Mouse (Mus musculus) v-Abl transformed pro-B cells (cell line): ENCODE results near the gene Jph2.

Experiments
- in situ Hi-C, 2 experiments: fragments of 400-800 bp; cut with MboI; formaldehyde crosslinking; loops; one replicate each; pipeline ENCODE4 v1.15.1; 2025; ENCODE audit not compliant: unreplicated experiment in 2 of 2

Gene Jph2

DNA sequence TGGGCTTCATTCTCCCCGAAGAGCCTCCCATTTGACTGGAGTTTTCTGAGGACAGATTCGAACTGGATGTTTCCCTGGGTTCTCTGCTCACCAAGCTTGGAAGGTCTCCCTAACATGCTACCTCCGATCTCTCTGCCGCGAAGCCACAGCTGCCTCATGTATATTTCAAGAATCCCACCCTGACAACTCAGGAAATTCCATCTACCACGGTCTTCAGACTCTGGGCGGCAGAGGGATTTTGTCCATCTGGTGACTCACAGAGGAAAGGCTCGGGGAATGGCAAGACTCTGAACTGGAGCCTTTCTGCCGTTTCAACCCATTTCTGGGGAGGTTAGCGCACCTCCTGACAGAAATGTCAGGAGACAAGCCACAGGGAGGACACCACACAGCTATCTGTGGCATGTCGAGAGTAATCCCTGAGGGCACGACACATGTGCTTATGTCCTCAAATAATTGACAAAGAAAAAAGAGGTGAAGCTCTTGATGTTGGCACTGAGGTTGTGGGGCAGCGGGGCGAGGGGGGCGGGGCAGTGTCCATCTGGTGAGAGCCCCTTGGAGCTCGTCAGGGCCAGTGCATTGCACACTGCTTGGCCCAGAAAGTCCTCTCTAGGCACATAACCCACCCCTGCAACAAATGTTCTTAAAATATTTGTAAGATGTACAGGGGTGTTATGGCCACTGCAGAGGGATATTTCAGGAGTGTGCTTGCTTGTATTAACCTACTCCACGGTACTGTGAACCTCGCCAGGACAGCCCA is 32.8 kb downstream of the Jph2 start:
- in situ Hi-C loops, result no loop called here

DNA sequence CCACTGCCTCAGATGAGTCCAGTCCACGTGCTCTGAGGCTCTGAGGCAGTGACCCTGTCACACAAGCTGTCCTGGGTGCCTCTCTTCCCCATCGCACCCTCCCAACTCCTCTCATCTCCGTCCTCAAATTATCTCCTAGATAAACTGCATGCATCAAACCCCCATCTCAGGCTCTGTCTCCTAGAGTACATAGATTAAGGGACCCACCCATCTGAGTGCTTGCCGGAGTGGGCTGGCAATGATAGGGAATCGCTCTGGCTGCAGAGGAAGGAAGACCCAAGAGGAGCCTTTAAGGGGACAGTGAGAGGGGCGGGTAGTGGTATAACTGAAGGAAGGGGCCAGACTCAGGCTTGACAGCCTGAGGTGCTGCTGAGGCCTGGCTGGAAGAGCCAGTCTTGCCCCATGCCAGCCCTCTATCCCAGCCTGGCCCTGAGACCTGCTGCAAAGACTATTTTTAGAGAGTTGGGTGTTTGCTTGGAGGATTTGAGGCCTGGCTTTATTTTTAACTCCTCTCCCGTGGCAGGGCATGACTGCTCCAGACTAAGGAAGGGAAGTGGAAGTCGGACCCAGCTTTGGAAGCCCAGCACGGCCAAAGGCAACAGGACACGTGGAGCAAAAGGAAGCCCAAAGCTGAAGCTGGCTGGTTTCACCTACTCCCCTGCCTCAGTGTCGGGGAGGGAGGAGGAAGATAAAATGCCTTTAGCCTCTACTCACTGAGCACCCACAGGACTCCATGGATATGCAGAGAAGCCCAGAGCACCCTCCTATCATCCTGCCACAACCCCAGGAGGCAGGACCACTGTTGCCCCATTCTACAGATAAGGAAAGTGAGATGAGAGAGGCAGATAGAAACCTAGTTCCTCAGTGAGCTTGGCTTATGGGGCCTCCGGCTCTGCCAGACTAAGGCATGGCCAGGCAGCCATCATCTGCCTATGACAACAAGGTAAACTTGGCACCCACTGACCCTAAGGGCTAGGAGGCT is 34.6 kb downstream of the Jph2 start:
- in situ Hi-C loops, result no loop called here

DNA sequence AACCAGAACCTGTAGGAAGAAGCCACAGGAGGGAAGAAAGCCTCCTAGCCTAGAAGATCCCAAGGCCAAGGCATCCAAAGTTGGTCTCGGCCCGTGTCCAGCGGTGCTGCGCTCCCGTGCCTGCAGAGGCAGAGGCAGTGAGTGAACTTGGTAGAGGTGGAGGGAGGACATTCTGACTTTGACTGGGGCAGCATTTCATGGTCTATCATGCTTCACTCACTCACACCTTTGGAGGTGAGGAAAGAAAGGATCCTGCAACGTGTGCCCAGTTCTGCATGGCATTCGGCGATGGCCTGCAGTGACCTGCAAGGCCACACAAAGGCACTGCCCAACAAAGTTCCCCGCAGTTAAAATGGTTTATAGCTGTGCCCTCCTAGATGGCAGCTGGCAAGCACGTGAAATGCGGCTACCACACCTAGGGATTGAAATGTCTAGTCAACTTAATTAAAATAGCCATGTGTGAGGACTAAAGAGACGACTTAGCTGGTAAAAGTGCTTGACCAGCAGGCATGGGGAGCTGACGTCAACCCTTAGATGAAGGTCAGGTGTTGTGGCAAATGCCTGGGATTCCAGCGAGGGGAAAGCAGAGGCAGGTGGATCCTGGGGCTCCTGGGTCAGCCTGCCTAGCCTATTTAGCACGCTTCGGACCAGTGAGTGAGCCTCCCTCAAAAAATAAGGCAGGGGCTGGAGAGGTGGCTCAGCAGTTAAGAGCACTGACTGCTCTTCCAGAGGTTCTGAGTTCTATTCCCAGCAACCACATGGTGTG is 36.8 kb downstream of the Jph2 start:
- in situ Hi-C loops, result no loop called here

DNA sequence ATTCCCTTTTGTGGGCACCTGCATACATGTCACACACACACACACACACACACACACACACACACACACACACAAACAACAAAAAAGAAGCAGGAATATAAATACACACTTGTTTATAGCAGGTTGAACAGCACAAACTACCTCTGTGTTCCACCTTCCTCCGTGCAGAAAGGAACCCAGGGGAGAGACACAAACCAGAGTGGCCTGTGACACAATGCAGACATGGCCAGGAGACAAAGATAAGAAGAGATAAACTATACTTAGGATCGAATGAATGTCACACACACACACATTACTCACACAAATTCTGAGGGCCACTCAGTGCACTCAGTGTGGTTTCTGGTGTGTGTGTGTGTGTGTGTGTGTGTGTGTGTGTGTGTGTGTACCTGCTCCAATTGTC is 38.5 kb downstream of the Jph2 start:
- in situ Hi-C loops, result no loop called here

DNA sequence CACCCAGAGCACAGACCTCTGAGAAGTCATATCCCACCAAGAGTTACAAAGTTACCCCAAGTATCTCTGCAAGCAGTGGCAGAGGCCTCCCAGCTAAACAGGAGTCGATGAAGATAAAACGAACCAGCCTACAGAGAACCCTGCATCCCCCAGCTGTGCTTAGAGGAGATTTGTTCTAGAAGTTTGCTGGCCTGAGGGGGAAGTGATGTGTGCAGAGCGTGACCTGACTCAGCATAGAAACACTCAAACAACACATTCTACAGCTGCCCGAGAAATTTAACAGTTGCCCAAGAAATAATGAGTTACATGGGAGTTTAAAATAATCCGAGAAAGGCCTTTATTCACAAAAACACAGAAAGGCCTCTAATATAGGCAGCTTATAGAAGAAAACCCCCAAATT is 39.1 kb downstream of the Jph2 start:
- in situ Hi-C loops, result no loop called here

DNA sequence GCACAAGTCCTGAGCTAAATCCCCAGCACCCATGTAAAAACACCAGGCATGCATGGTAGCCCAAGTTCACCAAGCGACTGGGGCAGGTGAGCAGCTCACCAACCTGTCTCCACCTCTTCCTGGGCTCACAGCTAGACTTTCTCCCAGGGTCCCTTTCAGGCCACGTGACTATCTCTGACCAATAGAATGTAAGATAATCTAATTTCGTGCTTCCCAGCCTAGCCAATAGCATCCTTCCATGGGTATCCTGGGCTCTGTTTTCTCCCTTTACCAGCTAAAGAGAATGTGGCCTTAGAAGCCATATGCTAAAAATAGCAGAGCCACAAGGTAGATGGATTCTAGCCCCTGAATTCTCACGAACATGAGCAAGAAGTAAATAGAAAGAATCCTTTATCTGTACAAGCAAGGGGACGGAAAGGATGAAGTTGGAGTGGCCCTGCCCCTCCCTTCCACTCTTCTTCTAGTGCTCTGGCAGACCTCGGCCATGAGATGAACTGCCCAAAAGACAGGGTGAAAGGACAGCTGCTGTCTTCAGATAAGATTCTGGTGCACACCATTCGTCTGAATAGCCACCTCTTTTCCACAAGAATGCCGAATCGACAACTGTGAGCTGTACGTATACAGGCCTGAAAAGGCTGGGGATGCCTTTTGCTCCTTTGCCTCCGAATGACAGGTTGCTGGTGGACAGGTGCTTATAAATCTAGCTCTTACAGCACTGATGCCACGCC is 41.5 kb downstream of the Jph2 start:
- in situ Hi-C loops, result no loop called here

DNA sequence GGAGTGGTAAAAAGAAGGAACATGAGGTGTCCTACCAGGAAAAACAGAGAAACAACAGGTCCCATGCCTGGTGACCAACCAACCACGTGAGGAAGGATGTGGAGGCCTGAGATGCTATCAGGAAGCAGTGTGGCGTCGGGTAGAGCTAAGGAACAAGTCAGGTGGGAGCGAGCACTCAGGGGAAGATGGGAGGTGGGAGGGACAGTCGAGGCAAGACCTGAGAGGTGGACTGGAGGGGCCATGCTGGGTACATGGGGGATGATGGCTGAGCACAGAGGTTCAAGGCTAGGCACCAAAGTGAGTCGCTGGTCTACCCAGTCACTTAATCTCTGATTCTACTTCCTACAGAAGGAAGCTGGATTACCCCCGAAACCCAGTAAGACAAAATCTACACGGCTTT is 42.1 kb downstream of the Jph2 start:
- in situ Hi-C loops, result no loop called here

DNA sequence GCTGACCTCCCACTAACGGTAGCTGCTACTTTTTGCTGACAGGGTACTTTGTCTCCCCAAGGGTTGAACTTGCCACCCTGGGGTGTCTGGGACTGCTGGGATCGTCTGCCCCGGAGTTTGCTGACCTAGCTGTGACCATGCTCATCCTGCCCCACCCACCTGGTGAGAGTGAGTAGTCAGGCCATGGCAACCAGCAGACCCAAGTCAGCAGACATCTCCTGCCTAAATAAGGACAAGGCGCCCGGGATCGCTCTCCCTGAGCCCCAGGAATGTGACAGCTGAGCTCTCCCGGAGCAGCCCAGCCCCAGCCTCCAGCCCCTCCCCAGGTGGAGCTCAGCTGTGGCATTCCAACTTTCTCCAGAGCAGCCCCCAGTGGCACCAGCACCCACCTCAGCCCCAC is 44.1 kb downstream of the Jph2 start:
- in situ Hi-C loops, result no loop called here

DNA sequence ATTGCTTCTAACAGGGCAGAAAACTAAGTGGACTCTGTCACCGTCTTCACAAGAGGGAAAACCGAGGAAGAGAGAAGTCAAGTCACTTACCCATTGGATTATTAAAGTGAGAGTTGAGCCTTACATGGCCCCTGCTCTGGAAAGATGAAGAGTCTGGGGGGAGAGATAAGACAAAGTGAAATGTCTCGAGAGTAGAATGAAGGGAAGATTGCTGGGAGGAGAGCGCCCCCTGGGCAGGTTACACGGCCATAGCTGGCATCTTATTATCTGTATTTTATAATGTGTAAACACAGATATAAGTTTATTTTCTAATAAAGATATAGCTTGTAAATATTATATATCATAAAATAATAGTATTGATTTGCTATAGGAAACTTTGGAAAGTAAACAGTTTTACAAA is 47.4 kb downstream of the Jph2 start:
- in situ Hi-C loops, result no loop called here

DNA sequence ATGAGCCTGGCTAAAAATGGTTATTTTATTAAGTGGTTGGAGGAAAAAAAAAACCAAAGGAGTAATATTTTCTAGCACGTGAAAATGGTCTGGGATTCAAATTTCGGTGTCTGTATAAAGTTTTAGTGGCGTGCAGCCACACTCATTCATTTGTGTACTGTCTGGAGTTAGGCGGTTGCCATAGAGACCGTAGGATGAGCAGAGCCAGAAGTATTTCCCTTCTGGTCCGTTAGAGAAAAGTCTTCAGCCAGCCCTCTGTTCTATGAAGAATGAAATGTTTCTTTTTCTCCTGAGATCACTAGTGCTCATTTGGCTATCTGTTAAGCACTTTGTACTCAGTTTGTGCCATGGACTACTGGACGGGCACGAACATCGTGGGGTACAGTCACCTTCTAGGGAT is 48.4 kb downstream of the Jph2 start:
- in situ Hi-C loops, result no loop called here

DNA sequence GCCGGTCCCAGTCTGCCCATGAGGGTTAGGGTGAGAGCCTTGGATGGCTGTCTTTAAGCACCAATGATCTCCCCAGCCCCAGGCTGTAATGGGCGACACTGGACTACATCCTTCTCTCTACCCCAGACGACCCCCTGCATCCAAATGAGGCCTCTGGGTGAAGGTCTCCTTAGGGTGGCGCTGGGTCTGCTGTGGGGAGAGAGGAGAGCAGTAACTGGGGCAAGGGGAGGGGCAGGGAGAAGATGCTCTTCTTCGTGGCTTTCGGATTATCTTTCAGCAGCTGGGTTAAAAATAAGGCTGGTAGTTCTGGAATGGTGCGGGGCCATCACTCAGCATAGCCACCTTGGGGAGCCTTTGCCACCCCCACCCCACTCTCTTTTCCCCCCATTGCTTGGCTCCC is 49.1 kb downstream of the Jph2 start:
- in situ Hi-C loops, result no loop called here

DNA sequence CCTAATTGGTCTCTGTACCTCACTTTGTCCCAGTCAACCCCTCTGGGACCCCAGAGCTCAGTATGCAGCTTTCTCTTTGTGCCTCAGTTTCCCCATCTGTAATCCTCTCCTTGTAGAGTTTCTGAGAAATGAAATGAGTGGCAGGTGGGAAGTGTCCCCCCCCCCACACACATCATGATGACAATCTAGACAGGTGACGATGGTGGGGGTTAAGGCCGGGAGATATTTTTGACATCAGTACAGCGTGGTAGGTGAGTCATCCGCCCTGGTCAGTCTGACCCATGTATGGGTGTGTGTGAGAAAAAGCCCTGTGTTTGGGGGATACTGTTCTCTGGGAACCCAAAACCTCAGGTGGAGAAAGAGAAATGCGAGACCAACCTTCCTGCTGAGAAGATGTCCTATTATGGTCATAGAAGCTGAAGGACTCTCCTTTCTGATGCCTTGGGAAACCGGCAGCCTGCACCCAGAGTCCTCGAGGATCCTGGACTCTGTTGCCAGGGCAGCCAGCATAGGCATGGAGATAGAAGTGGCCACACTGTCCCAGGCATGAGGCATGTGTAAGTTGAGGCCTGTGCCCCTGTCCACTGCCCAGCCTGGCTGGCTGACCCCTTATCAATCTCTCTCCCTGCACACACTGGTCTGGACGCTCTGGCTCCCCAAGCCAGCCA is 50.1 kb downstream of the Jph2 start:
- in situ Hi-C loops, result no loop called here

DNA sequence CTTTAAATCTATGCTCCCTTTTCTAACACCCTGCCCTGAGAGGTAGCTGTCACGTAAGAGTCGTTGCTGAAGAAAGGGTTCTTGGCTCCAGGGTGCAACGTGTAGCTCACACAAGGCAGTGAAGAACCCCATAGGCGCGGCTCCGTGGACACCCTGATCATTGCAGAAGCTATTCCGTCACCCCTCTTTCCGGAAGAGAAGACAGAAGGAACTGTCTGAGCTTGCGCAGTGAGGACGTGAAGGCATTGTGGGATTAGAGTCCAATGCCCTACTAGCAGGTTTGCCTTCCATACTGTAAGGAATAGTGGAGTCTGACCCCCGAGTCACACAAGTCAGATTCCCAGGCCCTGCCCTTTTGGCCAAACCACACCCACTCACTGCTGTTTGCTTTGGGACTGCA is 51.3 kb downstream of the Jph2 start:
- in situ Hi-C loops, result no loop called here

DNA sequence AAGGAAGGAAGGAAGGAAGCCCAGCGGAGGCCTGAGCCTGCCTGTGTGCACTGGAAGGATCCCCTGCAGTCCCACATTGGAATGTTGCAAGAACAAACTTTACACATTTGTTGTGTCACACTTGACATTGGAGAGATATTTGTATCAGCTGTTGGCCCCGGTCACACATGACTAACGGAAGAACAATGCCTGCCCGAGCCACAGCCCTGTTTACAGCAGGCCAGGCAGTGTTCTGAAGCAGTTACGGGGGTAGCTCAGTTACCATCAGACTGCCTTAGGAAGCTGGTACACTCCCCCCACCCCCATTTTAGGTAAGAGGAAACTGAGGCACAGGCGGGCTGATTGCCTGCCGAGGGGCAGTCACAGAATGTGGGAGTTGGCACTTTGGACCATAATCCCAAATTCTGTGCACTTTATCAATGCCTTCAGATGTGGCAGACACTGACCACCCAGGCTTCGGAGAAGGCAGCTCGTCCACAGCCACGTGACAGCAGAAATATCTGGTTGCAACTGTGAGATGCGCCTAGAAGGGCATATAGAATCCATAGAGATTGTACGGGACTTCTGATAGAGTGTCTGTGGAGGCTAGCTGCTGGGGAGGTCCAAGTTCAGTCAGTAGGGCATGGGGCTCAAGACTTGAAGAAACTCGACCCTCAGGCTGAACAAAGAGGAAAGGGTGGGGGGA is 52.7 kb downstream of the Jph2 start:
- in situ Hi-C loops, result loop anchor here in 1 of 2 experiments (5.0 kb wide), 1 partner anchor 52 kb away; the partner anchor contains the start of gene Jph2

DNA sequence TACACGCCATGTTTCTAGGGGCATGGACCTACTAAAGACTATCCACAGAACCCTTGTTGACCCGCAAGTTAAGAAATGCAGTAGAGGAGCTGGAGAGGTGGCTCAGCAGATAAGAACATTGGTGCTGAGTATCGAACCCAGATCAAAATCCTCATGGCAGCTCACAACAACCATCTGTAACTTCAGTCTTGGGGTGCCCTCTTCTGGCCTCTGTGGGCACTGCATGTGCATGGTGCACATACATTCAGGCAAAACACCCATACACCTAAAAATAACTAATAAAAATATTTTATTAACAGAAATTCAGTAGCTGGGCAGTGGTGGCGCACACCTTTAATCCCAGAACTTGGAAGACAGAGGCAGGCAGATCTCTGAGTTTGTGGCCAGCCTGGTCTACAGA is 54.1 kb downstream of the Jph2 start:
- in situ Hi-C loops, result loop anchor here in 1 of 2 experiments (5.0 kb wide), 1 partner anchor 54 kb away; the partner anchor contains the start of gene Jph2

DNA sequence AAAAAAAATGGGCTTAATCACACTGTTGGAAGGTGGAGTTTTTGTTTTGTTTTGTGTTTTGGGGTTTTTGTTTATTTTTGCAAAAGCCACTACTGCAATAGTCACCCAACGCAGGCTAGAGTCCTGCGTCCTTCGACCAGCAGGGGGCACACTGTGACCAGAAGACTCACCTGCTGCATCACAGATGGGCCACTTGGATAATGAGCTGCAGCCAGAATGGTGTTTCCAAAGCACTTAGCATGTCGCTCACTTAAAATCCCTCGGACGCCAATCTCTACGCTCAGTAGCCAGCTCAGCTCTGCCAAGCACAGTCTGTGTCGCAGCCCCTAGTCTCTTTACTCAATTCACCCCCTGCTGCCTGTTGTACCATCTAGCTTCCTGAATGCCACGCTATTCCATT is 57.5 kb downstream of the Jph2 start:
- in situ Hi-C loops, result loop anchor here in 1 of 2 experiments (5.0 kb wide), 1 partner anchor 57 kb away; the partner anchor contains the start of gene Jph2

DNA sequence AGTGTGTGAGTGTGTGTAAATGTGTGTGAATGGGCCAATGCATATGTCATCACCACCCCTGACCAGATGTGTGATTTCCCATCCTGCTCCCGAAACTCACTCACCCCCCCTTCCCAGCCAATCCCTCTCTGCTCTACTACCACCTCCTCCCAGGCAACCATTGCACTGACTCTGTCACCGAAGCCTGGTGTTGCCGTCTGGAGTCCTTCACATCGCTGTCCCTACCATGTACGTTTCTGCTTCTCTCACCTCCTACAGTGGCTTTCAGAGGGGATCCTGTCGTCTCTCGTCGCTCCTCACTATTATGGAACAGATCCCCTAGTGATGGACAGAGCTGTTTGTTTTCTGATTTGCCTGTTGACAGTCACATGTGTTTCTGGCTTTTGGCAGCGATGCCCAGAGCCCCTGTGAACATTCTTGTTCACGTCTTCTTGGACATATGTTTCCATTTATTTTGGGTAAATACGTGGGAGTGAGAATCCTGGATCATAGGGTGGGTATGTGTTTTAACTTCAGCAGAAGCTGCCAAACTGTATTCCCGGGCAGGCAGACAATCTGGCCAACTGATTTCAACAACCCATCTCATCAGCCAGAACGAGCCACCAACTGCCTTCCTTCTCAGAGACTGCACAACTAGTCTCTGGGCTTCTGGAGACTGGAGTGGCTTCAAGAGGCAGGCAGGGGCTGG is 65.3 kb downstream of the Jph2 start:
- in situ Hi-C loops, result loop anchor here (5.0 to 10.0 kb wide), 5 partner anchors 120 to 410 kb away; no protein-coding TSS in a partner anchor

DNA sequence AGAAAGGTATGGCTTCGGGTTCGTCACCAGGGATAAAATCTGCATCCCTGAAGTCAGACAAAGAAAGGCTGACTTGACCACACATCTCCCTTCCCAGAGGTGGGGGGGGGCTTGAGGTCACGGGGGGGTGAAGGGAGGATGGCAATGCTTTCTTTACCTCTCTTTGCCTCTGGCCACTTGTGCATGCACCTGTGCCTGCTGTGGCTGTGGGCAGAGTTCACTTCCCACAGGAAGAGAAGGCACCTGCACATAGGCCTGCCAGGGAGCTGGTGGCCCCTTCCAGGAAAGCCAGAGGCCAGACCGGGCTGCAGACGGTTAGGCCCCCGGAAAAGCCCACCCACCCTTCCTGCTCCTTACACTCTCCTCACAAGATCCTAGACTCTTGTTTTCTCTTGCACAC is 66.4 kb downstream of the Jph2 start:
- in situ Hi-C loops, result loop anchor here (5.0 to 10.0 kb wide), 5 partner anchors 119 to 409 kb away; no protein-coding TSS in a partner anchor
